Mouse (Mus musculus) limb, embryonic 14.5 days (tissue): ENCODE measurements around the gene Fam189a1. TPM values are rescaled to one million over a fixed set of nuclear protein-coding genes. Genes with fewer than 3 reads are reported as not detected.

Source experiments
- ATAC-seq: fragments of 200-750 bp; cut with Nextera tagmentation; 2 replicates; pipeline ENCODE4 v1.8.0; 2017; ENCODE audit warnings: low read depth, moderate number of reproducible peaks, moderate TSS enrichment; ENCODE audit not compliant: low FRiP score
- DNase-seq: peaks from one replicate; pipeline ENCODE4 v3.0.0-alpha.2; 2015; ENCODE audit warnings: low spot score
- H3K27ac ChIP-seq: fragments of 300-500 bp; sonication (generic); replicated peaks from 2 replicates; pipeline ENCODE4 v1.5.1; 2014; ENCODE audit warnings: low read depth, mild to moderate bottlenecking, low read length, moderate library complexity, mixed read lengths
- H3K27me3 ChIP-seq: fragments of 300-500 bp; sonication (generic); 2 replicates; pipeline ENCODE4 v1.6.1; 2014; ENCODE audit warnings: low read length, mixed read lengths; ENCODE audit not compliant: control insufficient read depth, insufficient read depth
- H3K36me3 ChIP-seq: fragments of 300-500 bp; sonication (generic); 2 replicates; pipeline ENCODE4 v1.6.1; 2014; ENCODE audit warnings: mild to moderate bottlenecking, low read length, moderate library complexity, mixed read lengths; ENCODE audit not compliant: control insufficient read depth, insufficient read depth
- H3K4me1 ChIP-seq: fragments of 300-500 bp; sonication (generic); 2 replicates; pipeline ENCODE4 v1.6.1; 2014; ENCODE audit warnings: antibody characterized with exemption, low read length, mixed read lengths; ENCODE audit not compliant: control insufficient read depth, insufficient read depth
- H3K4me2 ChIP-seq: fragments of 300-500 bp; sonication (generic); replicated peaks from 2 replicates; pipeline ENCODE4 v1.6.1; 2014; ENCODE audit warnings: low read depth, mild to moderate bottlenecking, low read length, moderate library complexity; ENCODE audit not compliant: severe bottlenecking
- H3K4me3 ChIP-seq: fragments of 300-500 bp; sonication (generic); replicated peaks from 2 replicates; pipeline ENCODE4 v1.5.1; 2014; ENCODE audit warnings: low read length
- H3K9ac ChIP-seq: fragments of 300-500 bp; sonication (generic); 2 replicates; pipeline ENCODE4 v1.6.1; 2014; ENCODE audit warnings: mild to moderate bottlenecking, low read depth, low read length, moderate library complexity; ENCODE audit not compliant: severe bottlenecking
- H3K9me3 ChIP-seq: fragments of 300-500 bp; sonication (generic); 2 replicates; pipeline ENCODE4 v1.6.1; 2016; ENCODE audit warnings: low read length; ENCODE audit not compliant: control insufficient read depth
- POLR2A ChIP-seq: fragments of 200-500 bp; IDR thresholded peaks from 2 replicates; pipeline ENCODE4 v1.8.0; 2012; ENCODE audit warnings: inconsistent platforms, mild to moderate bottlenecking, moderate library complexity, borderline replicate concordance; ENCODE audit not compliant: insufficient read depth, insufficient read length; ENCODE audit errors: extremely low read depth
- WGBS: fragments of 180-500 bp; shearing (Covaris S2); extraction: QIAGEN DNeasy Blood & Tissue Kit; methylation state at CpG from one replicate; pipeline ENCODE4 v1.1.7; 2014; 5-methylcytosine and 5-hydroxymethylcytosine counted together
- polyA plus RNA-seq, 2 experiments: library from polyadenylated mRNA; depleted of rRNA in 1 of 2; stranded (reverse) in 1 of 2; unstranded in 1 of 2; fragments of >200 nt; fragmentation: Nextera tagmentation in 1 of 2; extraction: Ambion mirVana in 1 of 2; gene quantifications; 2 replicates each; pipeline versions ENCODE4 v1.2.1 to v1.2.3; 2012 to 2014

Fam189a1 gene
- polyA plus RNA-seq, 2 experiments: 7.4 to 15.1 TPM

GRCm38 (mm10) chr7:65104207-65105096 is 51.9 kb downstream of the Fam189a1 start:
- no peaks in the 10 kb centered on the region for H3K9me3 ChIP-seq
- no peaks in the 10 kb centered on the region for H3K36me3 ChIP-seq
- DNase-seq: peak; percentile 15
- no peak overlapping the region for H3K9ac ChIP-seq
- 0 out of 2 replicates have a peak, but pooled peaks cover 4% of the 10 kb centered on the region for H3K4me1 ChIP-seq
- no peaks in the 10 kb centered on the region for H3K27me3 ChIP-seq
- ATAC-seq: no peak
- WGBS: 73% methylated on average over 17 of the region's 17 CpGs
- no peak overlapping the region for H3K4me3 ChIP-seq
- no peak for TF ChIP-seq POLR2A
- H3K4me2 ChIP-seq: no peak overlapping the region
- peak overlapping the region; percentile 45 for H3K27ac ChIP-seq

GRCm38 (mm10) chr7:65101661-65102060 is 54.7 kb downstream of the Fam189a1 start:
- no peak overlapping the region for H3K27ac ChIP-seq
- no peak for ATAC-seq
- no peaks in the 10 kb centered on the region for H3K9me3 ChIP-seq
- TF ChIP-seq POLR2A: no peak
- WGBS: 94% methylated on average over 2 of the region's 2 CpGs
- H3K27me3 ChIP-seq: no peaks in the 10 kb centered on the region
- no peaks in the 10 kb centered on the region for H3K36me3 ChIP-seq
- DNase-seq: no peak
- no peak overlapping the region for H3K4me3 ChIP-seq
- no peak overlapping the region for H3K4me2 ChIP-seq
- H3K9ac ChIP-seq: no peak overlapping the region
- H3K4me1 ChIP-seq: 0 out of 2 replicates have a peak, but pooled peaks cover 4% of the 10 kb centered on the region

- Histone ChIP-seq H3K9ac (no peak overlapping the region), H3K36me3 (no peaks in the 10 kb centered on the region), H3K4me1 (no peaks in the 10 kb centered on the region), H3K27ac (no peak overlapping the region), H3K27me3 (no peaks in the 10 kb centered on the region), H3K4me2 (no peak overlapping the region), H3K9me3 (no peaks in the 10 kb centered on the region), H3K4me3 (no peak overlapping the region)
- WGBS: 92% methylated on average over 14 of the region's 14 CpGs
- ATAC-seq: no peak
- DNase-seq: no peak
- no peak for TF ChIP-seq POLR2A
Measured at GRCm38 (mm10) chr7:65097708-65098107, 58.7 kb downstream of the Fam189a1 start.

GRCm38 (mm10) chr7:65095631-65096107 is 60.7 kb downstream of the Fam189a1 start:
- Histone ChIP-seq H3K4me3 (no peak overlapping the region), H3K9ac (no peak overlapping the region), H3K27me3 (no peaks in the 10 kb centered on the region), H3K4me2 (no peak overlapping the region), H3K27ac (no peak overlapping the region), H3K9me3 (no peaks in the 10 kb centered on the region), H3K4me1 (no peaks in the 10 kb centered on the region), H3K36me3 (no peaks in the 10 kb centered on the region)
- WGBS: 60% methylated on average over 5 of the region's 5 CpGs
- peak; percentile 62 for ATAC-seq
- DNase-seq: no peak
- TF ChIP-seq POLR2A: no peak

- TF ChIP-seq POLR2A: no peak
- no peaks in the 10 kb centered on the region for H3K36me3 ChIP-seq
- H3K9ac ChIP-seq: no peak overlapping the region
- no peaks in the 10 kb centered on the region for H3K4me1 ChIP-seq
- no peak overlapping the region for H3K27ac ChIP-seq
- ATAC-seq (no peak), DNase-seq (no peak)
- no peak overlapping the region for H3K4me3 ChIP-seq
- H3K4me2 ChIP-seq: no peak overlapping the region
- H3K9me3 ChIP-seq: no peaks in the 10 kb centered on the region
- 70% methylated on average over 4 of the region's 4 CpGs for WGBS
- H3K27me3 ChIP-seq: no peaks in the 10 kb centered on the region
Measured at GRCm38 (mm10) chr7:65093314-65093713, 63.1 kb downstream of the Fam189a1 start.
